Mouse (Mus musculus) E14TG2a.4 (cell line): ENCODE data around the gene Dnmt3a.

ENCODE experiments used
- H3K27me3 ChIP-seq: 2 replicates; pipeline ENCODE4 v1.6.1; 2014; ENCODE audit warnings: low read length, control low read depth; ENCODE audit not compliant: insufficient read depth
- H3K36me3 ChIP-seq: 2 replicates; pipeline ENCODE4 v1.6.1; 2014; ENCODE audit warnings: low read length, control low read depth; ENCODE audit not compliant: insufficient read depth
- H3K4me1 ChIP-seq: replicated peaks from 2 replicates; pipeline ENCODE4 v1.6.1; 2014; ENCODE audit warnings: low read depth, low read length, control low read depth
- H3K4me3 ChIP-seq: replicated peaks from 2 replicates; pipeline ENCODE4 v1.5.1; 2014; ENCODE audit warnings: mild to moderate bottlenecking, low read length
- H3K9me3 ChIP-seq: 2 replicates; pipeline ENCODE4 v1.6.1; 2014; ENCODE audit warnings: low read length, control low read depth
- CTCF ChIP-seq: conservative IDR thresholded peaks from 2 replicates; pipeline ENCODE4 v1.5.1; 2014; ENCODE audit warnings: low read length
- NANOG ChIP-seq: IDR thresholded peaks from 2 replicates; pipeline ENCODE4 v1.6.1; 2014; ENCODE audit warnings: borderline replicate concordance, low read length, mixed read lengths
- POU5F1 ChIP-seq: IDR thresholded peaks from 2 replicates; pipeline ENCODE4 v1.6.1; 2014; ENCODE audit warnings: low read length, borderline replicate concordance

The Dnmt3a gene

GRCm38 (mm10) chr12:3780931-3781471 lies 24.8 kb upstream of the Dnmt3a start:
- no peaks in the 10 kb centered on the region for H3K27me3 ChIP-seq
- TF ChIP-seq NANOG = no peak
- H3K36me3 ChIP-seq = peaks cover 13% of the 10 kb centered on the region
- H3K4me3 ChIP-seq = peak overlapping the region; percentile 43
- H3K9me3 ChIP-seq = no peaks in the 10 kb centered on the region
- H3K4me1 ChIP-seq = peaks cover 86% of the 10 kb centered on the region

- Histone ChIP-seq H3K27me3 (no peaks in the 10 kb centered on the region), H3K4me1 (peaks cover 81% of the 10 kb centered on the region)
- TF ChIP-seq POU5F1 = no peak
- peak; percentile 91 for TF ChIP-seq CTCF
- TF ChIP-seq NANOG = no peak
Measured at GRCm38 (mm10) chr12:3781482-3781881, 24.3 kb upstream of the Dnmt3a start.

DNA sequence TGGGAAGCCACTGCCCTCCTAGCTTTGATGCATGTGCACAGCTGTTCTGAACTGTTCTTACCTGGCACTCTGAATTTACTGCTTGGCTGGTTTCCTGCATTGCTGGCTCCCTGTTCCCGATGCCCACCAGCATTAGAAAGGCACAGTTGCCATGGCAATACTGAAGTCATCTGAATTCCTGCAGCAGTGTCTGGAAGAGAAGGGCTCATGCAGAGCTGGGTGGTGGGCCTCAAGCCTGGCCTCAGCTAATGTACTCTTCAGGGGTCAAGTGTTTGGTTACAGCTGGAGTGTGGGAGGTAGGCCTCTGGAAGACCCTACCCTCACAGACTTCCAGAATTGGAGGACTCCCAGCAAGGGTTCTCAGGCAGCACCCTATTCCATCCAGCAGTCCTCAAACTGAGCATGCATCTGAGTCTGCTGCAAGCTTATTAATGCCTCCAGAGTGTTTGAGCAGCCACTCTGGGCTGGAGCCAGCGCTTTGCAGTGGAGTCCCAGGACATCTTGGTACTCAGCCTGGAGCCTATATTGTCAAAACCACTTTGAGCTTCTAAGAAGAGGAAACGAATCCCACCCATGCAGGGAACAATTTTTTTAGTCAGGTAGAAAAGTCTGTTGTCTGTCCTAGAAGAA lies 22.5 kb upstream of the Dnmt3a start:
- Histone ChIP-seq H3K4me1 (peaks cover 65% of the 10 kb centered on the region), H3K27me3 (peaks cover 11% of the 10 kb centered on the region; the same call in 1 of the 2 replicates), H3K36me3 (peaks cover 7% of the 10 kb centered on the region; the same call in 1 of the 2 replicates), H3K9me3 (no peaks in the 10 kb centered on the region), H3K4me3 (no peak overlapping the region)
- TF ChIP-seq NANOG (no peak), POU5F1 (no peak), CTCF (no peak)

More at GRCm38 (mm10) chr12:3781482-3781881, 24.3 kb upstream of the Dnmt3a start:
- H3K9me3 ChIP-seq = no peaks in the 10 kb centered on the region
- peak overlapping the region; percentile 43 for H3K4me3 ChIP-seq
- H3K36me3 ChIP-seq = peaks cover 8% of the 10 kb centered on the region

- Histone ChIP-seq H3K27me3 (peaks cover 13% of the 10 kb centered on the region; the same call in 1 of the 2 replicates), H3K4me1 (peaks cover 56% of the 10 kb centered on the region), H3K9me3 (no peaks in the 10 kb centered on the region), H3K4me3 (no peak overlapping the region), H3K36me3 (peaks cover 5% of the 10 kb centered on the region; the same call in 1 of the 2 replicates)
- no peak for TF ChIP-seq NANOG
- TF ChIP-seq POU5F1 = no peak
- no peak for TF ChIP-seq CTCF
Measured at GRCm38 (mm10) chr12:3784258-3784657, 21.5 kb upstream of the Dnmt3a start.

GRCm38 (mm10) chr12:3784729-3785128 lies 21.1 kb upstream of the Dnmt3a start:
- TF ChIP-seq POU5F1 (no peak), NANOG (no peak), CTCF (no peak)
- peaks cover under 1% of the 10 kb centered on the region; the same call in 1 of the 2 replicates for H3K36me3 ChIP-seq

GRCm38 (mm10) chr12:3787041-3787440 lies 18.8 kb upstream of the Dnmt3a start:
- H3K36me3 ChIP-seq = no peaks in the 10 kb centered on the region; the same call in 1 of the 2 replicates
- peaks cover 43% of the 10 kb centered on the region for H3K4me1 ChIP-seq
- peaks cover 19% of the 10 kb centered on the region for H3K27me3 ChIP-seq
- TF ChIP-seq NANOG = no peak
- TF ChIP-seq POU5F1 = no peak
- no peak for TF ChIP-seq CTCF
- no peak overlapping the region for H3K4me3 ChIP-seq
- no peaks in the 10 kb centered on the region for H3K9me3 ChIP-seq

More at GRCm38 (mm10) chr12:3784729-3785128, 21.1 kb upstream of the Dnmt3a start:
- Histone ChIP-seq H3K27me3 (peaks cover 16% of the 10 kb centered on the region), H3K4me3 (no peak overlapping the region), H3K4me1 (peaks cover 55% of the 10 kb centered on the region), H3K9me3 (no peaks in the 10 kb centered on the region)

DNA sequence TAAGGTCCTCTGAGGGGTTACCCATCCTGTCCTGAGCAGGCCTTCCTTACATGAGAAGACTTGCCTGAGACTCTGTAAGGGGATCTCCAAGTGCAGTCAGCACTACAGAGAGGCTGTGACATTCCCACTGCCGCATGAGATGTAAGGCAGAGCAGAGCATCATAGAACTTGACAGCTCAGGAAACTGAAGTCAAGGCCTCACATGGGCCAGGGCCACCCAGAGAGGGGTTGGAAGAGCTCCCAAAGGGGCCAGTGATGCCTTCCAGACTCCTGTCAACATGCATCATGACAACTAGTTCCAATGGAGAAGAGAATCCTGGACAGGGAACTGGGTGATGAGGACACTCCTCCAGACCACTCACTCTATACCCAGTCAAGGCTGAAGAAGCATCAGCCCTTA lies 18.3 kb upstream of the Dnmt3a start:
- H3K27me3 ChIP-seq = peaks cover 22% of the 10 kb centered on the region
- no peaks in the 10 kb centered on the region for H3K9me3 ChIP-seq
- H3K4me3 ChIP-seq = no peak overlapping the region
- no peak for TF ChIP-seq NANOG
- no peak for TF ChIP-seq CTCF
- no peak for TF ChIP-seq POU5F1
- H3K36me3 ChIP-seq = no peaks in the 10 kb centered on the region; the same call in 1 of the 2 replicates
- peaks cover 42% of the 10 kb centered on the region for H3K4me1 ChIP-seq

GRCm38 (mm10) chr12:3788421-3789051 lies 17.3 kb upstream of the Dnmt3a start:
- Histone ChIP-seq H3K4me1 (peaks cover 32% of the 10 kb centered on the region), H3K9me3 (no peaks in the 10 kb centered on the region), H3K4me3 (no peak overlapping the region), H3K27me3 (peaks cover 32% of the 10 kb centered on the region), H3K36me3 (no peaks in the 10 kb centered on the region)
- TF ChIP-seq NANOG = no peak
- no peak for TF ChIP-seq POU5F1
- no peak for TF ChIP-seq CTCF

DNA sequence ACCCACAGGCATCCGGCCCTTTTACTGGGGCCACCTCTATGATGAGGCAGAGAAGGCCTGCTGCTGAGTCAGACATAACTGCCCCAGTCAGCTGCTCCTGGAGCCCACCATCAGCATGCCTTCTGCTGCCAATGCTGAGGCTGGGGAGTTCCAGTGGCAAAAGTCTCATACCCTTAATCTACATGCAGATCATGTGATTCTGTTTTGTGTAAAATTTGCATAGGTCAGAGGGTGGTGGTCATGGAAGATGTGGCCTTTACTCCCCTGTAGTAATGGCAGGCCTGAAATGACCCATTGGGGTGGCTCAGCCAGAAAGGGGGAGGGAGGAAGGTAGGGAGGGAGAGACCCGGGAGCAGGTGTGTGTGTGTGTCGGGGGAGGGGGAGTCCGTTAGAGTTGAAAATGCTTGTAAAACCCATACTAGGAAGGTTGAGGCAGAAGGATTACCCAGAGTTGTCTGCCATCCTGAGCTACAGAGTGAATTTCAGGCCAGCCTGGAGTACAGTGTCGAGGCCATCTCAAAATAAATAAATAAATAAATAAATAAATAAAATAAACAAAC lies 16.1 kb upstream of the Dnmt3a start:
- Histone ChIP-seq H3K4me1 (peaks cover 34% of the 10 kb centered on the region), H3K4me3 (no peak overlapping the region), H3K9me3 (no peaks in the 10 kb centered on the region), H3K36me3 (no peaks in the 10 kb centered on the region), H3K27me3 (peaks cover 37% of the 10 kb centered on the region)
- no peak for TF ChIP-seq POU5F1
- TF ChIP-seq NANOG = no peak
- no peak for TF ChIP-seq CTCF
